Mouse (Mus musculus) heart, postnatal 0 days (tissue): ENCODE results near the gene Gpr176. TPM values are rescaled to one million over a fixed set of nuclear protein-coding genes. Genes with fewer than 3 reads are reported as not detected.

Experiments
- ATAC-seq: fragments of 200-750 bp; cut with Nextera tagmentation; 2 replicates; pipeline ENCODE4 v1.8.0; 2017; ENCODE audit warnings: low read depth, moderate number of reproducible peaks, moderate library complexity; ENCODE audit not compliant: insufficient read depth
- DNase-seq: peaks from one replicate; pipeline ENCODE4 v3.0.0-alpha.2; 2016; ENCODE audit warnings: low spot score
- H3K27ac ChIP-seq: fragments of 300-500 bp; sonication (generic); 2 replicates; pipeline ENCODE4 v1.5.1; 2014; ENCODE audit warnings: low read depth, mild to moderate bottlenecking
- H3K27me3 ChIP-seq: fragments of 300-500 bp; sonication (generic); 2 replicates; pipeline ENCODE4 v1.6.1; 2014; ENCODE audit warnings: low read length, mixed read lengths; ENCODE audit not compliant: control insufficient read depth, insufficient read depth
- H3K36me3 ChIP-seq: fragments of 300-500 bp; sonication (generic); replicated peaks from 2 replicates; pipeline ENCODE4 v1.6.1; 2014; ENCODE audit warnings: low read length, mixed read lengths; ENCODE audit not compliant: control insufficient read depth, insufficient read depth
- H3K4me1 ChIP-seq: fragments of 300-500 bp; sonication (generic); 2 replicates; pipeline ENCODE4 v1.6.1; 2014; ENCODE audit warnings: antibody characterized with exemption; ENCODE audit not compliant: control insufficient read depth, insufficient read depth
- H3K4me2 ChIP-seq: fragments of 300-500 bp; sonication (generic); 2 replicates; pipeline ENCODE4 v1.6.1; 2014; ENCODE audit warnings: low read depth, mild to moderate bottlenecking, low read length, moderate library complexity
- H3K4me3 ChIP-seq: fragments of 300-500 bp; sonication (generic); 2 replicates; pipeline ENCODE4 v1.5.1; 2014; ENCODE audit warnings: low read depth, low read length
- H3K9ac ChIP-seq: fragments of 300-500 bp; sonication (generic); replicated peaks from 2 replicates; pipeline ENCODE4 v1.6.1; 2014; ENCODE audit warnings: low read depth, low read length, mixed read lengths
- H3K9me3 ChIP-seq: fragments of 300-500 bp; sonication (generic); replicated peaks from 2 replicates; pipeline ENCODE4 v1.6.1; 2016; ENCODE audit warnings: low read length; ENCODE audit not compliant: control insufficient read depth
- CTCF ChIP-seq: IDR thresholded peaks from 2 replicates; pipeline ENCODE4 v1.5.1; 2016; ENCODE audit warnings: antibody characterized with exemption, control low read depth, low read depth
- EP300 ChIP-seq: IDR thresholded peaks from 2 replicates; pipeline ENCODE4 v1.6.1; 2016; ENCODE audit warnings: antibody characterized with exemption, low read depth
- WGBS: fragments of 180-500 bp; shearing (Covaris S2); extraction: QIAGEN DNeasy Blood & Tissue Kit; methylation state at CpG from one replicate; pipeline ENCODE4 v1.1.7; 2014; 5-methylcytosine and 5-hydroxymethylcytosine counted together
- polyA plus RNA-seq: library from polyadenylated mRNA; unstranded; fragments of >200 nt; fragmentation: Nextera tagmentation; extraction: Ambion mirVana; gene quantifications from 2 replicates; pipeline ENCODE4 v1.2.1, GENCODE M21; 2015
- total RNA-seq: library from RNA; depleted of rRNA; stranded (reverse); fragments of >200 nt; gene quantifications from 2 replicates; pipeline ENCODE4 v1.2.3, GENCODE M21; 2014; ENCODE audit warnings: low replicate concordance

Gene Gpr176
- total and polyA plus RNA-seq, 2 experiments from 2014 or later, result 0.27 to 0.31 TPM

- Histone ChIP-seq H3K4me1 (no peaks in the 10 kb centered on the region), H3K9me3 (no peaks in the 10 kb centered on the region), H3K4me2 (no peak overlapping the region), H3K36me3 (no peaks in the 10 kb centered on the region), H3K27ac (no peak overlapping the region), H3K9ac (no peak overlapping the region), H3K4me3 (no peak overlapping the region), H3K27me3 (no peaks in the 10 kb centered on the region; the same call in 1 of the 2 replicates)
- no peak for TF ChIP-seq CTCF
- TF ChIP-seq EP300, result no peak
- no peak for DNase-seq
- WGBS, result 69% methylated on average over 8 of the region's 8 CpGs
- no peak for ATAC-seq
Observed at GRCm38 (mm10) chr2:118254516-118254915, 118.7 kb downstream of the Gpr176 start.

GRCm38 (mm10) chr2:118248966-118249365, 124.3 kb downstream of the Gpr176 start:
- no peak for DNase-seq

GRCm38 (mm10) chr2:118248016-118248415, 125.2 kb downstream of the Gpr176 start:
- Histone ChIP-seq H3K4me1 (no peaks in the 10 kb centered on the region), H3K36me3 (no peaks in the 10 kb centered on the region), H3K4me2 (no peak overlapping the region), H3K4me3 (no peak overlapping the region), H3K9ac (no peak overlapping the region), H3K27me3 (peaks cover 4% of the 10 kb centered on the region; the same call in 1 of the 2 replicates), H3K9me3 (no peaks in the 10 kb centered on the region), H3K27ac (no peak overlapping the region)
- DNase-seq, result no peak
- ATAC-seq, result no peak
- TF ChIP-seq EP300, result no peak
- no peak for TF ChIP-seq CTCF
- 49% methylated on average over 2 of the region's 2 CpGs for WGBS

More at GRCm38 (mm10) chr2:118248966-118249365, 124.3 kb downstream of the Gpr176 start:
- H3K9ac ChIP-seq, result no peak overlapping the region
- H3K27me3 ChIP-seq, result peaks cover 4% of the 10 kb centered on the region; the same call in 1 of the 2 replicates
- H3K4me1 ChIP-seq, result no peaks in the 10 kb centered on the region
- whole genome bisulfite sequencing, result 69% methylated on average over 12 of the region's 12 CpGs
- no peak overlapping the region for H3K4me3 ChIP-seq
- H3K27ac ChIP-seq, result no peak overlapping the region
- H3K9me3 ChIP-seq, result no peaks in the 10 kb centered on the region
- H3K4me2 ChIP-seq, result no peak overlapping the region
- no peaks in the 10 kb centered on the region for H3K36me3 ChIP-seq
- no peak for ATAC-seq
- TF ChIP-seq EP300, result no peak
- TF ChIP-seq CTCF, result no peak

- 10% methylated on average over 10 of the region's 10 CpGs for WGBS
- Histone ChIP-seq H3K36me3 (no peaks in the 10 kb centered on the region), H3K9ac (no peak overlapping the region), H3K4me1 (no peaks in the 10 kb centered on the region), H3K27me3 (peaks cover 6% of the 10 kb centered on the region), H3K4me3 (no peak overlapping the region), H3K9me3 (no peaks in the 10 kb centered on the region), H3K4me2 (no peak overlapping the region), H3K27ac (no peak overlapping the region)
- peak; percentile 71 for DNase-seq
- ATAC-seq, result no peak
- TF ChIP-seq CTCF (peak; percentile 86), EP300 (no peak)
Observed at GRCm38 (mm10) chr2:118245914-118246313, 127.3 kb downstream of the Gpr176 start.

GRCm38 (mm10) chr2:118236196-118236595, 137.0 kb downstream of the Gpr176 start:
- Histone ChIP-seq H3K4me1 (no peaks in the 10 kb centered on the region), H3K27me3 (peaks cover 17% of the 10 kb centered on the region; the same call in 1 of the 2 replicates), H3K4me3 (no peak overlapping the region), H3K36me3 (no peaks in the 10 kb centered on the region), H3K9ac (no peak overlapping the region), H3K4me2 (no peak overlapping the region), H3K9me3 (no peaks in the 10 kb centered on the region), H3K27ac (no peak overlapping the region)
- ATAC-seq (no peak), DNase-seq (no peak)
- TF ChIP-seq EP300 (no peak), CTCF (no peak)
- 81% methylated on average over 7 of the region's 7 CpGs for WGBS

GRCm38 (mm10) chr2:118235614-118236013, 137.6 kb downstream of the Gpr176 start:
- Histone ChIP-seq H3K4me2 (no peak overlapping the region), H3K9ac (no peak overlapping the region), H3K4me1 (no peaks in the 10 kb centered on the region), H3K4me3 (no peak overlapping the region), H3K9me3 (no peaks in the 10 kb centered on the region), H3K27me3 (peaks cover 13% of the 10 kb centered on the region; the same call in 1 of the 2 replicates), H3K27ac (no peak overlapping the region), H3K36me3 (no peaks in the 10 kb centered on the region)
- TF ChIP-seq CTCF, result no peak
- TF ChIP-seq EP300, result no peak
- DNase-seq (no peak), ATAC-seq (no peak)
- WGBS, result 80% methylated on average over 3 of the region's 3 CpGs
